10 mouse cellular contexts compared by ENCODE assay signal in the genomic region with DNA sequence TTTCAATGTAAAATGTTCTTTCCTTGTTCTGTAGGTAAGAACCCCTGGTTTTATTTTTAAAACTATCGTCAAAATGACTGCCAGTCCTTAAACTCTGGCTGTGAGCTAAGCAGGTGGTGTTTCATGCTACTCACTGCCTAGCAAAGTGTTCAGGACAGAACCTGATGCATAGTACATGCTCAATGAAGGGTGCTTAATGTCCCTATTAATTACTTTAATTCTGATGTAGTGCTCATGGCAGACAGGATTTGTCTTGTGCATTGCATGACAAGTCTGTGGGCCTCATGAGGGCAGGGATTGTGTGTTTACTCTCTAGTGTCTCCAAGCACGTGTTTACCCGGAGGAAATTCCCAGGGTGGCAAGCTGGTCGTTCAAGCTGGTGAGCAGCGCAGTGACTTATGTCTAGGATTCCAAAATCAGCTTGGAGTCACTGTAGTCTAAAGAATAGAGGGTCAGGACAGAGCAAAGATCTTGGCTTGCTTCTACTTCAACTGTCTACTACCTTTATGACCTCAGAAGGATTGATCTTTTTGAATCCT. TPM values are rescaled to one million over a fixed set of nuclear protein-coding genes. Genes with fewer than 3 reads are reported as not detected.
DNase-seq lines count a peak whose midpoint lies in the region; ATAC-seq and TF ChIP-seq lines count a peak whose summit lies in the region.
"Had no signal": no experiment of that assay in that cellular context is flagged by ENCODE, and none has a peak within 500 bp of the region (broad histone marks: within the 10 kb centered on the region; RNA-seq: fewer than 3 reads in every experiment).

No protein-coding gene starts in this region.

- peak overlapping the region; percentile 70; the same call in 1 of the 2 replicates for H3K27ac ChIP-seq in heart, embryonic 15.5 days
- H3K27ac ChIP-seq in lung, embryonic 14.5 days (ENCODE audit: low read depth), result peak overlapping the region; percentile 47; the same call in 1 of the 2 replicates
- H3K27ac ChIP-seq in forebrain, embryonic 15.5 days (replicated peaks), result no peak overlapping the region

- no peaks in the 10 kb centered on the region for H3K36me3 ChIP-seq in heart, embryonic 15.5 days
- no peaks in the 10 kb centered on the region for H3K36me3 ChIP-seq in lung, embryonic 14.5 days (ENCODE audit: insufficient read depth)
- no peaks in the 10 kb centered on the region for H3K36me3 ChIP-seq in forebrain, embryonic 15.5 days

- WGBS in heart, embryonic 15.5 days, result 75% methylated on average over 5 of the region's 5 CpGs
- 70% methylated on average over 5 of the region's 5 CpGs for WGBS in lung, embryonic 14.5 days
- WGBS in forebrain, embryonic 15.5 days, result 19% methylated on average over 5 of the region's 5 CpGs

- H3K9ac ChIP-seq in heart, embryonic 15.5 days, result no peak overlapping the region
- no peak overlapping the region for H3K9ac ChIP-seq in lung, embryonic 14.5 days
- H3K9ac ChIP-seq in forebrain, embryonic 15.5 days (replicated peaks), result no peak overlapping the region

- H3K9me3 ChIP-seq in heart, embryonic 15.5 days (replicated peaks), result no peaks in the 10 kb centered on the region
- no peaks in the 10 kb centered on the region for H3K9me3 ChIP-seq in lung, embryonic 14.5 days (ENCODE audit: low read depth, low read length)
- H3K9me3 ChIP-seq in forebrain, embryonic 15.5 days, result no peaks in the 10 kb centered on the region

- TF ChIP-seq CTCF in lung, embryonic 14.5 days (IDR thresholded peaks at IDR 0.05; ENCODE audit: low read depth), result no peak

- H3K4me3 ChIP-seq in heart, embryonic 15.5 days, result no peak overlapping the region
- H3K4me3 ChIP-seq in lung, embryonic 14.5 days (ENCODE audit: low read depth, low read length), result no peak overlapping the region
- H3K4me3 ChIP-seq in forebrain, embryonic 15.5 days, result no peak overlapping the region

- no peak for DNase-seq in heart, adult 8-10 months (ENCODE audit: low spot score)
- DNase-seq in lung, embryonic 14.5 days, result no peak
- no peak for DNase-seq in lung, postnatal 4 days
- DNase-seq in retina, embryonic 14.5 days (ENCODE audit: low spot score), result peak; percentile 34
- no peak for DNase-seq in left cerebral cortex, adult 9 months (ENCODE audit: low spot score in 2 of 2)
- DNase-seq in B cell, adult 2 months, result no peak
- DNase-seq: thymus, postnatal 25 days had no signal

- ATAC-seq in heart, embryonic 15.5 days (replicated peaks; ENCODE audit: insufficient number of reproducible peaks, insufficient read depth, low FRiP score, low read depth), result no peak
- no peak for ATAC-seq in lung, embryonic 14.5 days (ENCODE audit: insufficient read depth)
- peak; percentile 24 for ATAC-seq in forebrain, embryonic 15.5 days (replicated peaks)

- no peak overlapping the region for H3K4me2 ChIP-seq in heart, embryonic 15.5 days
- H3K4me2 ChIP-seq in lung, embryonic 14.5 days, result no peak overlapping the region
- H3K4me2 ChIP-seq in forebrain, embryonic 15.5 days (replicated peaks), result no peak overlapping the region

- H3K4me1 ChIP-seq in heart, embryonic 15.5 days (replicated peaks), result peaks cover 23% of the 10 kb centered on the region
- H3K4me1 ChIP-seq in lung, embryonic 14.5 days (ENCODE audit: insufficient read depth), result peaks cover 22% of the 10 kb centered on the region
- peaks cover 20% of the 10 kb centered on the region for H3K4me1 ChIP-seq in forebrain, embryonic 15.5 days

- H3K27me3 ChIP-seq in heart, embryonic 15.5 days, result no peaks in the 10 kb centered on the region
- no peaks in the 10 kb centered on the region for H3K27me3 ChIP-seq in lung, embryonic 14.5 days (ENCODE audit: insufficient read depth, low read length)
- no peaks in the 10 kb centered on the region for H3K27me3 ChIP-seq in forebrain, embryonic 15.5 days
- H3K27me3 ChIP-seq: Patski had no signal

RNA-seq across cellular contexts. Expression of gene Jun, which starts 31.2 kb away (rescaled TPM):
- polyA plus RNA-seq in heart, embryonic 15.5 days (2015; fragmentation: Nextera tagmentation; extraction: Ambion mirVana), result 70.7 and 75.5 TPM in 2 replicates
- total RNA-seq in heart, adult 8-10 months (2022), result 10 to 100 TPM; 38.5 to 58.4 (median 49.5) TPM
- polyA plus RNA-seq in lung, embryonic 14.5 days (2014; fragmentation: Nextera tagmentation; extraction: Ambion mirVana), result 67.1 and 71.5 TPM in 2 replicates
- polyA plus RNA-seq in forebrain, embryonic 15.5 days (2015; fragmentation: Nextera tagmentation; extraction: Ambion mirVana), result 80.2 and 85.5 TPM in 2 replicates
